Mouse (Mus musculus) hindbrain, embryonic 13.5 days (tissue): ENCODE results near the gene Fam161a. TPM values are rescaled to one million over a fixed set of nuclear protein-coding genes. Genes with fewer than 3 reads are reported as not detected.
"Not testable (repeated sequence)": the region's sequence is repeated elsewhere in the genome, so short reads cannot be mapped to it uniquely, and the experiment has no call there.

Source experiments
- ATAC-seq: fragments of 200-750 bp; cut with Nextera tagmentation; 2 replicates; pipeline ENCODE4 v1.8.0; 2017; ENCODE audit warnings: moderate TSS enrichment; ENCODE audit not compliant: low FRiP score
- H3K27ac ChIP-seq: fragments of 300-500 bp; sonication (generic); 2 replicates; pipeline ENCODE4 v1.5.1; 2015; ENCODE audit warnings: inconsistent platforms, mild to moderate bottlenecking, moderate library complexity
- H3K27me3 ChIP-seq: fragments of 300-500 bp; sonication (generic); 2 replicates; pipeline ENCODE4 v1.6.1; 2015; ENCODE audit warnings: mild to moderate bottlenecking, inconsistent platforms
- H3K36me3 ChIP-seq: fragments of 300-500 bp; sonication (generic); 2 replicates; pipeline ENCODE4 v1.6.1; 2015; ENCODE audit warnings: mild to moderate bottlenecking, inconsistent platforms
- H3K4me1 ChIP-seq: fragments of 300-500 bp; sonication (generic); replicated peaks from 2 replicates; pipeline ENCODE4 v1.6.1; 2015; ENCODE audit warnings: inconsistent platforms
- H3K4me2 ChIP-seq: fragments of 300-500 bp; sonication (generic); 2 replicates; pipeline ENCODE4 v1.6.1; 2015; ENCODE audit warnings: inconsistent platforms, mild to moderate bottlenecking, moderate library complexity
- H3K4me3 ChIP-seq: fragments of 300-500 bp; sonication (generic); 2 replicates; pipeline ENCODE4 v1.5.1; 2015; ENCODE audit warnings: mild to moderate bottlenecking, inconsistent platforms
- H3K9ac ChIP-seq: fragments of 300-500 bp; sonication (generic); 2 replicates; pipeline ENCODE4 v1.6.1; 2015; ENCODE audit warnings: mild to moderate bottlenecking, inconsistent platforms
- H3K9me3 ChIP-seq: fragments of 300-500 bp; sonication (generic); 2 replicates; pipeline ENCODE4 v1.6.1; 2016; ENCODE audit warnings: inconsistent platforms
- WGBS: fragments of 180-500 bp; shearing (Covaris S2); methylation state at CpG from one replicate; pipeline ENCODE4 v1.1.7; 2015; 5-methylcytosine and 5-hydroxymethylcytosine counted together
- polyA plus RNA-seq: library from polyadenylated mRNA; unstranded; fragments of >200 nt; fragmentation: Nextera tagmentation; extraction: Ambion mirVana; gene quantifications from 2 replicates; pipeline ENCODE4 v1.2.1, GENCODE M21; 2015

The Fam161a gene
- polyA plus RNA-seq, 1 experiment from 2014 or later: 6.6 TPM

GRCm38 (mm10) chr11:23068201-23068600, 60.9 kb downstream of the Fam161a start:
- H3K4me3 ChIP-seq: peak overlapping the region; percentile 67
- peak overlapping the region; percentile 91 for H3K27ac ChIP-seq
- peak overlapping the region; percentile 85 for H3K9ac ChIP-seq
- 11% methylated on average over 10 of the region's 10 CpGs for WGBS
- H3K9me3 ChIP-seq: no peaks in the 10 kb centered on the region
- peaks cover 5% of the 10 kb centered on the region for H3K4me1 ChIP-seq
- H3K36me3 ChIP-seq: no peaks in the 10 kb centered on the region
- peak overlapping the region; percentile 67 for H3K4me2 ChIP-seq
- ATAC-seq: peak; percentile 30
- H3K27me3 ChIP-seq: no peaks in the 10 kb centered on the region

GRCm38 (mm10) chr11:23068986-23069385, 61.7 kb downstream of the Fam161a start:
- not testable (repeated sequence) for H3K36me3 ChIP-seq, ATAC-seq, H3K27ac ChIP-seq, H3K4me3 ChIP-seq, H3K4me2 ChIP-seq, H3K4me1 ChIP-seq, H3K9me3 ChIP-seq, H3K27me3 ChIP-seq, H3K9ac ChIP-seq
- WGBS: 93% methylated on average over 9 of the region's 9 CpGs

- no peak overlapping the region for H3K4me2 ChIP-seq
- H3K4me3 ChIP-seq: no peak overlapping the region
- no peaks in the 10 kb centered on the region for H3K9me3 ChIP-seq
- no peaks in the 10 kb centered on the region for H3K27me3 ChIP-seq
- no peaks in the 10 kb centered on the region for H3K4me1 ChIP-seq
- H3K27ac ChIP-seq: no peak overlapping the region
- no peak for ATAC-seq
- no peaks in the 10 kb centered on the region for H3K36me3 ChIP-seq
- no peak overlapping the region for H3K9ac ChIP-seq
- WGBS: 84% methylated on average over 7 of the region's 7 CpGs
Measured at GRCm38 (mm10) chr11:23074841-23075240, 67.5 kb downstream of the Fam161a start.

GRCm38 (mm10) chr11:23078541-23078940, 71.2 kb downstream of the Fam161a start:
- Histone ChIP-seq H3K4me1 (no peaks in the 10 kb centered on the region), H3K9ac (no peak overlapping the region), H3K4me3 (no peak overlapping the region), H3K4me2 (no peak overlapping the region), H3K36me3 (no peaks in the 10 kb centered on the region), H3K27me3 (no peaks in the 10 kb centered on the region), H3K27ac (no peak overlapping the region), H3K9me3 (no peaks in the 10 kb centered on the region)
- ATAC-seq: no peak
- 93% methylated on average over 1 of the region's 1 CpGs for whole genome bisulfite sequencing

Other genes starting within 250 kb of the Fam161a start
- gene B3gnt2, start 146.6 kb upstream of the Fam161a start, polyA plus RNA-seq: 1.1 and 1.5 TPM in 2 replicates
- gene Zrsr1, start 35.5 kb upstream of the Fam161a start, polyA plus RNA-seq: 6.6 and 8.3 TPM in 2 replicates
- 4.8 and 6.1 TPM in 2 replicates for gene Gm28048, start 25.4 kb upstream of the Fam161a start, polyA plus RNA-seq
- 287 and 301 TPM in 2 replicates for gene Commd1, start 25.1 kb upstream of the Fam161a start, polyA plus RNA-seq
- 309 and 314 TPM in 2 replicates for gene Cct4, start 17.0 kb upstream of the Fam161a start, polyA plus RNA-seq
- 72.1 and 78.9 TPM in 2 replicates for gene Xpo1, start 248.5 kb downstream of the Fam161a start, polyA plus RNA-seq